Mouse (Mus musculus): Measurements from ENCODE around the gene Fam198b. TPM values are rescaled to one million over a fixed set of nuclear protein-coding genes. Genes with fewer than 3 reads are reported as not detected.

Fam198b gene
- polyA plus RNA-seq, 1 experiment from 2014 or later: 2.0 TPM

Other genes with a start within 250 kb of the Fam198b start
- gene Rxfp1, start 146.7 kb upstream of the Fam198b start, polyA plus RNA-seq (2014; fragmentation: Nextera tagmentation; extraction: Ambion mirVana): 0.05 and 0.10 TPM in 2 replicates
- gene Tmem144, start 31.8 kb upstream of the Fam198b start, polyA plus RNA-seq (2014; fragmentation: Nextera tagmentation; extraction: Ambion mirVana): 1.2 and 1.4 TPM in 2 replicates

All from neural tube, embryonic 14.5 days (tissue).